Mouse (Mus musculus): ENCODE results near the gene Tmod1. TPM values are rescaled to one million over a fixed set of nuclear protein-coding genes. Genes with fewer than 3 reads are reported as not detected.

Gene Tmod1
- 11.6 and 33.7 TPM in 2 replicates for polyA plus RNA-seq (2015; fragmentation: Nextera tagmentation; extraction: Ambion mirVana)

DNA sequence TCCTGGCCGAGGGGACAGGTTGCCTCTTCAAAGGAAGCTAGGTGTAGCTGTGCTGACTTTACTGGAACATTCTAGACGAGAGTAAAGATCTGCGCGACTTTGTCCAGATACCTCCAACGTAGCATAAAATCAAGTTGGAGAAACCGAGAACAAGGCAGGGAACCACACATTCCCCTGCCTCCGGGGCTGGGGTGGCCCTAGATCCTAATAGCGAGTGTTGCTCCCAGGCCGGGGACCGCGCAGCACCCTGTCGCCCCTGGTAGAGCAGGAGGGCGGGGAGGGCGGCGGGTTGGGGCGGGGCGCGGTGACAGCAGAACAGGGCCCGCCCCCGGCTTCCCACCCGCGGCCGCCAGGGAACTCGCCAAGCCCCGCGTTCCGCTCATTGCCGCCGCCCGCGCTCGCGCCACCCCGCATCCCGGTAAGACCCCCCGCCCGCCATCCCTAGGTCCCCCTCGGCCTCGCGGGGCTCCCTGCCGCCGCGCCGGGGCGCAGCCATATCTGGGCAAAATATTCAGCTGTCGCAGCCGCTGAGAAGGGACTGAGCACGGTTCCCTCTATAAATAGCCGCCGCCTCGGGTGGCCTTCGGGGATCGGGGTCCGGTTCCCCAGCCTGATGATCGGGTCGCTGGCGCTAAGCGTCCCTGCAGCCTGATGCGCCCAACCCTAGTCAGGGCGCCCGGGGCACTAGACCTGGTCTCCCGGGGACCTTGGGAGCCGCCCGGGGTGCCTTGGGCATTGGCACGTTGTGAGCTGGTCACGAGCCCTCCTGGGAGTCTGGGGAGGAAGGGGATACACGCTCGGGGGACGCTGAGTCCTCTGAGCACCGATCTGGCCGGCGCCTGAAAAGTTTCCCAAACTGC, at the start of gene Tmod1:
Tmod1 (plus strand) TSS at position 44 of the 860 bp plus-strand sequence.
- Histone ChIP-seq H3K4me1 (peaks cover 28% of the 10 kb centered on the region), H3K9me3 (no peaks in the 10 kb centered on the region), H3K4me2 (peak within 1 kb of the TSS; percentile 94), H3K27me3 (peaks cover 51% of the 10 kb centered on the region), H3K36me3 (no peaks in the 10 kb centered on the region), H3K4me3 (peak within 1 kb of the TSS; percentile 56), H3K9ac (peak within 1 kb of the TSS; percentile 37), H3K27ac (0 out of 2 replicates have a peak within 1 kb of the TSS, but pooled peaks have one; percentile 27)
- no peak for ATAC-seq (ENCODE audit: insufficient number of reproducible peaks, low FRiP score, low TSS enrichment, low read depth)
- under 1% methylated on average over 69 of the region's 72 CpGs for WGBS

- ATAC-seq (ENCODE audit: insufficient number of reproducible peaks, low FRiP score, low TSS enrichment, low read depth), result no peak
Observed at GRCm38 (mm10) chr4:45990427-45991135, 48.2 kb upstream of the Tmod1 start.

GRCm38 (mm10) chr4:45998536-45998935, 40.2 kb upstream of the Tmod1 start:
- WGBS, result 78% methylated on average over 4 of the region's 4 CpGs

More at GRCm38 (mm10) chr4:45990427-45991135, 48.2 kb upstream of the Tmod1 start:
- Histone ChIP-seq H3K27me3 (no peaks in the 10 kb centered on the region), H3K36me3 (0 out of 2 replicates have a peak, but pooled peaks cover 2% of the 10 kb centered on the region), H3K4me1 (0 out of 2 replicates have a peak, but pooled peaks cover 4% of the 10 kb centered on the region), H3K4me3 (no peak overlapping the region), H3K27ac (no peak overlapping the region), H3K9ac (no peak overlapping the region), H3K9me3 (no peaks in the 10 kb centered on the region), H3K4me2 (no peak overlapping the region)
- 51% methylated on average over 6 of the region's 6 CpGs for WGBS

GRCm38 (mm10) chr4:46008142-46008793, 30.5 kb upstream of the Tmod1 start:
- Histone ChIP-seq H3K9me3 (no peaks in the 10 kb centered on the region), H3K27ac (no peak overlapping the region), H3K4me2 (no peak overlapping the region), H3K4me1 (no peaks in the 10 kb centered on the region), H3K27me3 (no peaks in the 10 kb centered on the region), H3K4me3 (no peak overlapping the region), H3K9ac (no peak overlapping the region), H3K36me3 (peaks cover 16% of the 10 kb centered on the region; the same call in 1 of the 2 replicates)
- no peak for ATAC-seq (ENCODE audit: insufficient number of reproducible peaks, low FRiP score, low TSS enrichment, low read depth)
- 81% methylated on average over 5 of the region's 5 CpGs for WGBS

More at GRCm38 (mm10) chr4:45998536-45998935, 40.2 kb upstream of the Tmod1 start:
- H3K36me3 ChIP-seq, result no peaks in the 10 kb centered on the region
- no peak overlapping the region for H3K9ac ChIP-seq
- H3K27me3 ChIP-seq, result no peaks in the 10 kb centered on the region
- H3K4me2 ChIP-seq, result no peak overlapping the region
- H3K4me3 ChIP-seq, result no peak overlapping the region
- H3K4me1 ChIP-seq, result 0 out of 2 replicates have a peak, but pooled peaks cover 2% of the 10 kb centered on the region
- no peaks in the 10 kb centered on the region for H3K9me3 ChIP-seq
- ATAC-seq (ENCODE audit: insufficient number of reproducible peaks, low FRiP score, low TSS enrichment, low read depth), result no peak
- no peak overlapping the region for H3K27ac ChIP-seq

GRCm38 (mm10) chr4:46011698-46012097, 27.0 kb upstream of the Tmod1 start:
- WGBS, result 86% methylated on average over 2 of the region's 2 CpGs
- ATAC-seq (ENCODE audit: insufficient number of reproducible peaks, low FRiP score, low TSS enrichment, low read depth), result no peak
- Histone ChIP-seq H3K9me3 (no peaks in the 10 kb centered on the region), H3K4me1 (no peaks in the 10 kb centered on the region), H3K27ac (no peak overlapping the region), H3K9ac (no peak overlapping the region), H3K4me2 (no peak overlapping the region), H3K36me3 (no peaks in the 10 kb centered on the region; the same call in 1 of the 2 replicates), H3K27me3 (no peaks in the 10 kb centered on the region), H3K4me3 (no peak overlapping the region)

DNA sequence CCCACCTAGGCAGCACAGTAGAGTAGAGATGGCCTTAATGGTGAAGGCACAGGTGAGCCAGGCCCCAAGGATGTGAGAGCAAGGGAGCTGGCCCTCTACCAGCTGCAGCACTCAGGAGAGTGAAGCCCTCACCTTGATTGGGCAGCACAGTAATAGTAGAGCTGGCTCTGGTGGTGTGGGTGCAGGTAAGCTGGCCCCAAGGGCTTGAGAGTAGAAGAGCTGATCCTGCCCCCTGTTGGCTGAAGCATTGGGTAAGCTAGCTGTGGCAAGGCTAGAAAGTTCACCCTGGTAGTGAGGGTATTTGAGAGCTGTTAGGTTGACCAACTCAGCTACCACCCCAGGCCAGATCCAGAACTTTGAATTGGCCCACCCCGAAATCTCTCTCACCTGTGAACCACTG, 23.1 kb upstream of the Tmod1 start:
- Histone ChIP-seq H3K36me3 (peaks cover 6% of the 10 kb centered on the region; the same call in 1 of the 2 replicates), H3K4me2 (no peak overlapping the region), H3K4me3 (no peak overlapping the region), H3K9ac (no peak overlapping the region), H3K9me3 (no peaks in the 10 kb centered on the region), H3K27me3 (no peaks in the 10 kb centered on the region), H3K27ac (no peak overlapping the region), H3K4me1 (no peaks in the 10 kb centered on the region)
- ATAC-seq (ENCODE audit: insufficient number of reproducible peaks, low FRiP score, low TSS enrichment, low read depth), result no peak
- WGBS, result 95% methylated on average over 1 of the region's 1 CpGs

DNA sequence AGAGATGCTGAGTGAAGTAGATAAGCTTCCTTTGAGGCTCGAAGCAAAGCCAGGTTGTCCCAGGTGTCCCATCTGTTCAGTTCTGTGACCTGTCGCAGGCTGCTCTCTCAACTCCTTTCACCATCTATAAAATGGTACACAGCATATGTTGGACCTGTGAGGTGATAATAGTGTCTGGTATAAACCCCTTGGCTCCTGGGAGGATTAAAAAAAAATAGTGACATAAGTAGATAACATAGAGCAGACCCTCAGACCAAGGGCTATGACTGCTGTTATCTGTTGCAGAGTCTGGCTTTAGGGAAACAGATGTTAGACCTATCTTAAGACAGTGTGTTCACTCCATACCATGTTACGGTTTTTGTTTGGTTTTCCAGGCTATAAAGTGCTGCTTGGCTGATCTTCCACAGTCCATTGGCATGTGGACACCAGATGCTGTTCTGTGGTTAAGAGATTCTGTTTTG, 15.7 kb upstream of the Tmod1 start:
- Histone ChIP-seq H3K9me3 (no peaks in the 10 kb centered on the region), H3K4me3 (no peak overlapping the region), H3K4me2 (no peak overlapping the region), H3K4me1 (no peaks in the 10 kb centered on the region), H3K9ac (no peak overlapping the region), H3K36me3 (no peaks in the 10 kb centered on the region), H3K27me3 (no peaks in the 10 kb centered on the region), H3K27ac (no peak overlapping the region)
- no peak for ATAC-seq (ENCODE audit: insufficient number of reproducible peaks, low FRiP score, low TSS enrichment, low read depth)
- WGBS, result 29% methylated on average over 3 of the region's 3 CpGs

GRCm38 (mm10) chr4:46025893-46026292, 12.8 kb upstream of the Tmod1 start:
- Histone ChIP-seq H3K27ac (no peak overlapping the region), H3K27me3 (no peaks in the 10 kb centered on the region), H3K4me1 (no peaks in the 10 kb centered on the region), H3K9ac (no peak overlapping the region), H3K9me3 (no peaks in the 10 kb centered on the region), H3K4me3 (no peak overlapping the region), H3K36me3 (no peaks in the 10 kb centered on the region), H3K4me2 (no peak overlapping the region)
- WGBS, result 46% methylated on average over 7 of the region's 7 CpGs
- no peak for ATAC-seq (ENCODE audit: insufficient number of reproducible peaks, low FRiP score, low TSS enrichment, low read depth)

DNA sequence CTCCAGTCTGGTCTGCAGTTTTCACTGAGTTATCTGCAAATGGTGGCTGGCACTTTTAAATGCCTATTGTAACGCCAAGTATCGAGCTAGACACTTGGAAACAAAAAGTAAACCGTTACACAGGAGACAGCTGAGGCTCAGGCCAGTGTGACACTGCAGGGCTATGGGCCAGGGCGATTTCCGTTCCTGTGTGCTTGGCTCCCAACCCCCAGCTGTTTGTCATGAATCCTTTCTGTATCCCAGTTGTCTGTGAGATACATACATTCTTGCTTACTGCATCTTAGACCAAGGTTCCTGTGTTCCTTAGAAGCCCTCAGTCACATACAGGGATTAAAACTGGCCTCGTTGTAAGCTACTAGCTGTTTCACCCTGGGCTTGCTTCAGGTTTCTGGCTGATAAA, 10.5 kb upstream of the Tmod1 start:
- 0 out of 2 replicates have a peak, but pooled peaks cover 7% of the 10 kb centered on the region for H3K27me3 ChIP-seq
- no peaks in the 10 kb centered on the region for H3K4me1 ChIP-seq
- ATAC-seq (ENCODE audit: insufficient number of reproducible peaks, low FRiP score, low TSS enrichment, low read depth), result no peak
- no peaks in the 10 kb centered on the region for H3K9me3 ChIP-seq
- WGBS, result 57% methylated on average over 6 of the region's 6 CpGs
- H3K36me3 ChIP-seq, result no peaks in the 10 kb centered on the region
- H3K27ac ChIP-seq, result no peak overlapping the region
- no peak overlapping the region for H3K4me3 ChIP-seq
- H3K4me2 ChIP-seq, result no peak overlapping the region
- H3K9ac ChIP-seq, result no peak overlapping the region

DNA sequence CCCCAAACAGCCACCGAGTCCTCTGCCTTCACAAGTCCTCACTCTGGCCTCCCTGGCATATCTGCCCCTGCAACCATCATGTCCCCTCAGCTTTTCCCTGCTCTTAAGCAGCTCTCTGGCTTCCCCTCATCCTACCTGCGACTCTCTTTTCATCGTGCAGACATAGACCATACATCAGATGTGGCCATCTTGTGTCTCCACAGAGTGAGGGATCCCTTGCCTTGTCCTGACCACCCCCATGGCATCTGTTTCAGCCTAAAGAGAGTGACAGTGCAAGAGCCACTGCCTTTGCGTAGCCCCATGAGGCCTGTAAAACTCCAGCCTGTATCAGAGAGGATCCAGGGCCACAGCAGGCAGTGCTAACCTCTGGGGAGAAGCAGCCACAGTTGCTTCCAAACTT, 10.0 kb upstream of the Tmod1 start:
- 76% methylated on average over 4 of the region's 4 CpGs for WGBS
- Histone ChIP-seq H3K9ac (no peak overlapping the region), H3K9me3 (no peaks in the 10 kb centered on the region), H3K36me3 (no peaks in the 10 kb centered on the region), H3K27me3 (0 out of 2 replicates have a peak, but pooled peaks cover 7% of the 10 kb centered on the region), H3K4me3 (no peak overlapping the region), H3K4me2 (no peak overlapping the region), H3K4me1 (no peaks in the 10 kb centered on the region), H3K27ac (no peak overlapping the region)
- no peak for ATAC-seq (ENCODE audit: insufficient number of reproducible peaks, low FRiP score, low TSS enrichment, low read depth)

GRCm38 (mm10) chr4:46029552-46029951, 9.2 kb upstream of the Tmod1 start:
- 38% methylated on average over 9 of the region's 9 CpGs for WGBS
- Histone ChIP-seq H3K9me3 (no peaks in the 10 kb centered on the region), H3K27ac (no peak overlapping the region), H3K9ac (no peak overlapping the region), H3K27me3 (0 out of 2 replicates have a peak, but pooled peaks cover 7% of the 10 kb centered on the region), H3K36me3 (no peaks in the 10 kb centered on the region), H3K4me2 (no peak overlapping the region), H3K4me3 (no peak overlapping the region), H3K4me1 (no peaks in the 10 kb centered on the region)
- no peak for ATAC-seq (ENCODE audit: insufficient number of reproducible peaks, low FRiP score, low TSS enrichment, low read depth)

Measured in limb, embryonic 15.5 days (tissue).